Mouse (Mus musculus) midbrain, embryonic 10.5 days (tissue): Measurements from ENCODE around the gene Kif26b. TPM values are rescaled to one million over a fixed set of nuclear protein-coding genes. Genes with fewer than 3 reads are reported as not detected.

ENCODE experiments used
- DNase-seq: peaks from one replicate; pipeline ENCODE4 v3.0.0-alpha.2; 2017; ENCODE audit warnings: low spot score
- H3K27ac ChIP-seq: fragments of 300-500 bp; sonication (generic); replicated peaks from 2 replicates; pipeline ENCODE4 v1.5.1; 2016; ENCODE audit warnings: mild to moderate bottlenecking
- H3K27me3 ChIP-seq: fragments of 300-500 bp; sonication (generic); 2 replicates; pipeline ENCODE4 v1.6.1; 2016; ENCODE audit warnings: low read depth, mild to moderate bottlenecking; ENCODE audit not compliant: poor library complexity, severe bottlenecking
- H3K36me3 ChIP-seq: fragments of 300-500 bp; sonication (generic); 2 replicates; pipeline ENCODE4 v1.6.1; 2016; ENCODE audit warnings: mild to moderate bottlenecking, moderate library complexity
- H3K4me1 ChIP-seq: fragments of 300-500 bp; sonication (generic); 2 replicates; pipeline ENCODE4 v1.6.1; 2016
- H3K4me3 ChIP-seq: fragments of 300-500 bp; sonication (generic); 2 replicates; pipeline ENCODE4 v1.5.1; 2016; ENCODE audit warnings: mild to moderate bottlenecking, moderate library complexity
- H3K9me3 ChIP-seq: fragments of 300-500 bp; sonication (generic); replicated peaks from 2 replicates; pipeline ENCODE4 v1.6.1; 2016; ENCODE audit warnings: mild to moderate bottlenecking
- WGBS: fragments of 180-500 bp; shearing (Covaris S2); methylation state at CpG from one replicate; pipeline ENCODE4 v1.1.7; 2016; 5-methylcytosine and 5-hydroxymethylcytosine counted together
- polyA plus RNA-seq: library from polyadenylated mRNA; unstranded; fragments of >200 nt; fragmentation: Nextera tagmentation; extraction: Ambion mirVana; gene quantifications from 2 replicates; pipeline ENCODE4 v1.2.1, GENCODE M21; 2016

Kif26b gene
- polyA plus RNA-seq, 1 experiment from 2014 or later = 3.3 TPM

- WGBS = 81% methylated on average over 3 of the region's 3 CpGs
- no peaks in the 10 kb centered on the region for H3K36me3 ChIP-seq
- no peak for DNase-seq
- H3K9me3 ChIP-seq = no peaks in the 10 kb centered on the region
- H3K27ac ChIP-seq = no peak overlapping the region
- no peaks in the 10 kb centered on the region for H3K27me3 ChIP-seq
- no peaks in the 10 kb centered on the region; the same call in 1 of the 2 replicates for H3K4me1 ChIP-seq
- no peak overlapping the region for H3K4me3 ChIP-seq
Observed at GRCm38 (mm10) chr1:178544585-178544984, 15.7 kb downstream of the Kif26b start.

GRCm38 (mm10) chr1:178549576-178549975, 20.7 kb downstream of the Kif26b start:
- no peaks in the 10 kb centered on the region for H3K9me3 ChIP-seq
- no peak for DNase-seq
- peaks cover 25% of the 10 kb centered on the region for H3K4me1 ChIP-seq
- no peaks in the 10 kb centered on the region for H3K27me3 ChIP-seq
- no peak overlapping the region for H3K4me3 ChIP-seq
- H3K36me3 ChIP-seq = no peaks in the 10 kb centered on the region
- H3K27ac ChIP-seq = no peak overlapping the region
- WGBS = 92% methylated on average over 4 of the region's 4 CpGs

- Histone ChIP-seq H3K27me3 (no peaks in the 10 kb centered on the region), H3K27ac (no peak overlapping the region), H3K9me3 (no peaks in the 10 kb centered on the region), H3K4me1 (peaks cover 25% of the 10 kb centered on the region), H3K36me3 (no peaks in the 10 kb centered on the region), H3K4me3 (no peak overlapping the region)
- 85% methylated on average over 5 of the region's 5 CpGs for WGBS
- no peak for DNase-seq
Observed at GRCm38 (mm10) chr1:178550477-178551047, 21.6 kb downstream of the Kif26b start.

- Histone ChIP-seq H3K27ac (peak overlapping the region; percentile 10; the same call in 1 of the 2 replicates), H3K9me3 (no peaks in the 10 kb centered on the region), H3K36me3 (no peaks in the 10 kb centered on the region), H3K4me1 (peaks cover 25% of the 10 kb centered on the region), H3K27me3 (no peaks in the 10 kb centered on the region), H3K4me3 (no peak overlapping the region)
- WGBS = 92% methylated on average over 6 of the region's 6 CpGs
- no peak for DNase-seq
Observed at GRCm38 (mm10) chr1:178552278-178552897, 23.5 kb downstream of the Kif26b start.

GRCm38 (mm10) chr1:178552898-178553284, 24.0 kb downstream of the Kif26b start:
- Histone ChIP-seq H3K4me1 (peaks cover 25% of the 10 kb centered on the region), H3K36me3 (no peaks in the 10 kb centered on the region), H3K27ac (0 out of 2 replicates have a peak overlapping the region, but pooled peaks have one; percentile 10), H3K9me3 (no peaks in the 10 kb centered on the region), H3K27me3 (no peaks in the 10 kb centered on the region), H3K4me3 (no peak overlapping the region)
- WGBS = 65% methylated on average over 10 of the region's 10 CpGs
- DNase-seq = no peak

- Histone ChIP-seq H3K4me3 (no peak overlapping the region), H3K9me3 (peaks cover 9% of the 10 kb centered on the region; the same call in 1 of the 2 replicates), H3K4me1 (peaks cover 25% of the 10 kb centered on the region), H3K27me3 (no peaks in the 10 kb centered on the region), H3K27ac (no peak overlapping the region), H3K36me3 (no peaks in the 10 kb centered on the region)
- 92% methylated on average over 8 of the region's 8 CpGs for WGBS
- DNase-seq = no peak
Observed at GRCm38 (mm10) chr1:178556226-178556625, 27.3 kb downstream of the Kif26b start.

GRCm38 (mm10) chr1:178560043-178560442, 31.1 kb downstream of the Kif26b start:
- DNase-seq = no peak
- H3K4me1 ChIP-seq = peaks cover 3% of the 10 kb centered on the region; the same call in 1 of the 2 replicates
- 97% methylated on average over 1 of the region's 1 CpGs for WGBS
- H3K9me3 ChIP-seq = peaks cover 9% of the 10 kb centered on the region; the same call in 1 of the 2 replicates
- no peak overlapping the region for H3K27ac ChIP-seq
- no peaks in the 10 kb centered on the region for H3K36me3 ChIP-seq
- H3K4me3 ChIP-seq = no peak overlapping the region
- H3K27me3 ChIP-seq = no peaks in the 10 kb centered on the region

GRCm38 (mm10) chr1:178563834-178564233, 34.9 kb downstream of the Kif26b start:
- no peak for DNase-seq
- no peaks in the 10 kb centered on the region for H3K27me3 ChIP-seq
- no peak overlapping the region for H3K4me3 ChIP-seq
- H3K4me1 ChIP-seq = peaks cover 10% of the 10 kb centered on the region
- H3K27ac ChIP-seq = no peak overlapping the region
- peaks cover 9% of the 10 kb centered on the region; the same call in 1 of the 2 replicates for H3K9me3 ChIP-seq
- H3K36me3 ChIP-seq = no peaks in the 10 kb centered on the region
- whole genome bisulfite sequencing = 90% methylated on average over 2 of the region's 2 CpGs

- H3K9me3 ChIP-seq = peaks cover 6% of the 10 kb centered on the region; the same call in 1 of the 2 replicates
- no peaks in the 10 kb centered on the region for H3K36me3 ChIP-seq
- H3K27me3 ChIP-seq = no peaks in the 10 kb centered on the region
- no peak for DNase-seq
- H3K27ac ChIP-seq = no peak overlapping the region
- H3K4me3 ChIP-seq = no peak overlapping the region
- H3K4me1 ChIP-seq = peaks cover 10% of the 10 kb centered on the region
- 60% methylated on average over 4 of the region's 4 CpGs for WGBS
Observed at GRCm38 (mm10) chr1:178564800-178565199, 35.9 kb downstream of the Kif26b start.

- no peaks in the 10 kb centered on the region for H3K9me3 ChIP-seq
- peak; percentile 19 for DNase-seq
- H3K36me3 ChIP-seq = no peaks in the 10 kb centered on the region
- H3K4me3 ChIP-seq = no peak overlapping the region
- 72% methylated on average over 7 of the region's 7 CpGs for WGBS
- H3K4me1 ChIP-seq = peaks cover 26% of the 10 kb centered on the region
- no peaks in the 10 kb centered on the region for H3K27me3 ChIP-seq
- no peak overlapping the region for H3K27ac ChIP-seq
Observed at GRCm38 (mm10) chr1:178568551-178569545, 39.9 kb downstream of the Kif26b start.

GRCm38 (mm10) chr1:178571009-178571408, 42.1 kb downstream of the Kif26b start:
- Histone ChIP-seq H3K4me3 (no peak overlapping the region), H3K36me3 (no peaks in the 10 kb centered on the region), H3K9me3 (peaks cover 6% of the 10 kb centered on the region; the same call in 1 of the 2 replicates), H3K27me3 (no peaks in the 10 kb centered on the region), H3K4me1 (peaks cover 20% of the 10 kb centered on the region), H3K27ac (no peak overlapping the region)
- DNase-seq = no peak
- WGBS = 75% methylated on average over 4 of the region's 4 CpGs

- WGBS = 48% methylated on average over 13 of the region's 13 CpGs
- Histone ChIP-seq H3K36me3 (no peaks in the 10 kb centered on the region), H3K4me1 (peaks cover 20% of the 10 kb centered on the region), H3K27me3 (no peaks in the 10 kb centered on the region), H3K4me3 (no peak overlapping the region), H3K9me3 (peaks cover 6% of the 10 kb centered on the region; the same call in 1 of the 2 replicates), H3K27ac (no peak overlapping the region)
- peak; percentile 17 for DNase-seq
Observed at GRCm38 (mm10) chr1:178571885-178572444, 43.0 kb downstream of the Kif26b start.
